Mouse (Mus musculus) MEL (cell line): ENCODE results near the gene Zfpm1. TPM values are rescaled to one million over a fixed set of nuclear protein-coding genes. Genes with fewer than 3 reads are reported as not detected.

Experiments
- DNase-seq: peaks from one replicate; pipeline ENCODE4 v3.0.0; 2011; ENCODE audit warnings: low read depth, low spot score
- H3K27ac ChIP-seq: 2 replicates; pipeline ENCODE4 v1.5.1; 2012; ENCODE audit warnings: low read depth, mild to moderate bottlenecking, control low read depth, low read length, moderate library complexity; ENCODE audit not compliant: control insufficient read depth
- H3K27me3 ChIP-seq, 2 experiments: fragments of 150-350 bp in 1 of 2; sonication (generic) in 1 of 2; 2 replicates each; pipeline ENCODE4 v1.6.1; 2012; ENCODE audit warnings: low read length in 2 of 2, mild to moderate bottlenecking in 2 of 2, improper control_type of control experiment in 1 of 2, moderate library complexity in 1 of 2; ENCODE audit not compliant: insufficient read depth in 2 of 2, control insufficient read depth in 1 of 2
- H3K36me3 ChIP-seq, 2 experiments: 2 replicates each; pipeline ENCODE4 v1.6.1; 2012 to 2014; ENCODE audit warnings: low read length in 2 of 2, improper control_type of control experiment in 1 of 2, inconsistent platforms in 1 of 2, mild to moderate bottlenecking in 1 of 2; ENCODE audit not compliant: insufficient read depth in 2 of 2, control insufficient read depth in 1 of 2
- H3K4me1 ChIP-seq, 2 experiments: fragments of 150-350 bp in 1 of 2; sonication (generic) in 1 of 2; 2 replicates each; pipeline ENCODE4 v1.6.1; 2012; ENCODE audit warnings: low read length in 2 of 2, improper control_type of control experiment in 1 of 2, mild to moderate bottlenecking in 1 of 2; ENCODE audit not compliant: insufficient read depth in 2 of 2, control insufficient read depth in 1 of 2
- H3K4me3 ChIP-seq, 2 experiments: fragments of 150-350 bp in 1 of 2; sonication (generic) in 1 of 2; 2 replicates each; pipeline ENCODE4 v1.5.1; 2012; ENCODE audit warnings: low read depth in 2 of 2, low read length in 2 of 2, mild to moderate bottlenecking in 2 of 2, moderate library complexity in 2 of 2, control low read depth in 1 of 2, improper control_type of control experiment in 1 of 2; ENCODE audit not compliant: control insufficient read depth in 1 of 2, insufficient read depth in 1 of 2
- H3K79me2 ChIP-seq: 2 replicates; pipeline ENCODE4 v1.6.1; 2012; ENCODE audit warnings: mild to moderate bottlenecking, low read length, moderate library complexity; ENCODE audit not compliant: control insufficient read depth, poor library complexity, insufficient read depth
- H3K9ac ChIP-seq: 2 replicates; pipeline ENCODE4 v1.6.1; 2012; ENCODE audit warnings: low read depth, mild to moderate bottlenecking, control low read depth, low read length, moderate library complexity; ENCODE audit not compliant: control insufficient read depth, poor library complexity, severe bottlenecking
- H3K9me3 ChIP-seq: fragments of 150-350 bp; sonication (generic); replicated peaks from 2 replicates; pipeline ENCODE4 v1.6.1; 2012; ENCODE audit warnings: mild to moderate bottlenecking, low read length, improper control_type of control experiment, moderate library complexity; ENCODE audit not compliant: insufficient read depth
- BHLHE40 ChIP-seq: IDR thresholded peaks from 2 replicates; pipeline ENCODE4 v1.6.1; 2012; ENCODE audit warnings: low read depth, mild to moderate bottlenecking, inconsistent platforms, low read length, improper control_type of control experiment, borderline replicate concordance
- CHD1 ChIP-seq: IDR thresholded peaks from 2 replicates; pipeline ENCODE4 v1.6.1; 2012; ENCODE audit warnings: low read depth, mild to moderate bottlenecking, inconsistent platforms, low read length, improper control_type of control experiment
- CHD2 ChIP-seq: IDR thresholded peaks from 2 replicates; pipeline ENCODE4 v1.6.1; 2011; ENCODE audit warnings: low read length, improper control_type of control experiment
- EP300 ChIP-seq, 2 experiments: IDR thresholded peaks; 2 replicates each; pipeline ENCODE4 v1.6.1; 2011; ENCODE audit warnings: improper control_type of control experiment in 2 of 2, low read length in 2 of 2, low read depth in 1 of 2, mild to moderate bottlenecking in 1 of 2
- ETS1 ChIP-seq: IDR thresholded peaks from 2 replicates; pipeline ENCODE4 v1.6.1; 2012; ENCODE audit warnings: low read depth, mild to moderate bottlenecking, inconsistent platforms, low read length, improper control_type of control experiment, moderate library complexity
- GATA1 ChIP-seq: IDR thresholded peaks from 2 replicates; pipeline ENCODE4 v1.6.1; 2011; ENCODE audit warnings: low read depth, low read length, improper control_type of control experiment
- KAT2A ChIP-seq: conservative IDR thresholded peaks from 2 replicates; pipeline ENCODE4 v1.6.1; 2012; ENCODE audit warnings: low read depth, low read length, improper control_type of control experiment, inconsistent platforms
- MAZ ChIP-seq: IDR thresholded peaks from 2 replicates; pipeline ENCODE4 v1.6.1; 2012; ENCODE audit warnings: low read depth, mild to moderate bottlenecking, inconsistent platforms, low read length, improper control_type of control experiment
- MEF2A ChIP-seq: IDR thresholded peaks from 2 replicates; pipeline ENCODE4 v1.6.1; 2014; ENCODE audit warnings: low read depth, mild to moderate bottlenecking, inconsistent platforms, low read length, improper control_type of control experiment; ENCODE audit not compliant: poor library complexity, insufficient replicate concordance, severe bottlenecking; ENCODE audit errors: extremely low read depth
- MXI1 ChIP-seq: IDR thresholded peaks from 2 replicates; pipeline ENCODE4 v1.6.1; 2011; ENCODE audit warnings: mild to moderate bottlenecking, low read depth, low read length, improper control_type of control experiment
- NELFE ChIP-seq: IDR thresholded peaks from 2 replicates; pipeline ENCODE4 v1.6.1; 2011; ENCODE audit warnings: low read depth, low read length, improper control_type of control experiment
- NRF1 ChIP-seq: IDR thresholded peaks from 2 replicates; pipeline ENCODE4 v1.6.1; 2014; ENCODE audit warnings: low read depth, mild to moderate bottlenecking, inconsistent platforms, low read length, improper control_type of control experiment, moderate library complexity; ENCODE audit not compliant: poor library complexity, insufficient read depth, severe bottlenecking
- POLR2A ChIP-seq, 2 experiments: IDR thresholded peaks; 2 replicates each; pipeline ENCODE4 v1.6.1; 2011 to 2012; ENCODE audit warnings: low read length in 2 of 2, mild to moderate bottlenecking in 2 of 2, control low read depth in 1 of 2, improper control_type of control experiment in 1 of 2, low read depth in 1 of 2, moderate library complexity in 1 of 2; ENCODE audit not compliant: control insufficient read depth in 1 of 2, insufficient read depth in 1 of 2, poor library complexity in 1 of 2
- RCOR1 ChIP-seq: IDR thresholded peaks from 2 replicates; pipeline ENCODE4 v1.6.1; 2012; ENCODE audit warnings: low read depth, mild to moderate bottlenecking, inconsistent platforms, low read length, improper control_type of control experiment
- SIN3A ChIP-seq: IDR thresholded peaks from 2 replicates; pipeline ENCODE4 v1.6.1; 2012; ENCODE audit warnings: low read length, improper control_type of control experiment, inconsistent platforms
- SMC3 ChIP-seq: IDR thresholded peaks from 2 replicates; pipeline ENCODE4 v1.6.1; 2011; ENCODE audit warnings: low read depth, low read length, improper control_type of control experiment
- TAL1 ChIP-seq: IDR thresholded peaks from 2 replicates; pipeline ENCODE4 v1.6.1; 2012; ENCODE audit warnings: mild to moderate bottlenecking, inconsistent platforms, low read length, moderate library complexity, mixed read lengths
- TBP ChIP-seq: IDR thresholded peaks from 2 replicates; pipeline ENCODE4 v1.8.0; 2011; ENCODE audit warnings: low read depth, low read length, improper control_type of control experiment
- TCF12 ChIP-seq: IDR thresholded peaks from 2 replicates; pipeline ENCODE4 v1.6.1; 2014; ENCODE audit warnings: low read depth, mild to moderate bottlenecking, inconsistent platforms, low read length, improper control_type of control experiment, moderate library complexity
- UBTF ChIP-seq: IDR thresholded peaks from 2 replicates; pipeline ENCODE4 v1.6.1; 2012; ENCODE audit warnings: low read depth, mild to moderate bottlenecking, inconsistent platforms, low read length, improper control_type of control experiment, moderate library complexity, borderline replicate concordance; ENCODE audit not compliant: insufficient read depth
- USF1 ChIP-seq: IDR thresholded peaks from 2 replicates; pipeline ENCODE4 v1.6.1; 2014; ENCODE audit warnings: low read depth, mild to moderate bottlenecking, inconsistent platforms, low read length, improper control_type of control experiment, moderate library complexity
- polyA plus RNA-seq, 2 experiments: library from polyadenylated mRNA; stranded (reverse) in 1 of 2; unstranded in 1 of 2; fragments of >175 nt in 1 of 2; fragments of >200 nt in 1 of 2; gene quantifications; 2 replicates each; pipeline versions ENCODE4 v1.2.1 to v1.2.4; 2012; ENCODE audit warnings: low replicate concordance in 2 of 2, low read depth in 1 of 2; ENCODE audit not compliant: insufficient read length in 2 of 2, insufficient read depth in 1 of 2, missing spikeins in 1 of 2
- total RNA-seq: library from RNA; depleted of rRNA; stranded (reverse); fragments of 300-350 nt; gene quantifications from 2 replicates; pipeline ENCODE4 v1.2.3, GENCODE M21; 2012

Gene Zfpm1
- total and polyA plus RNA-seq, 3 experiments, result 133 to 343 (median 260) TPM

DNA sequence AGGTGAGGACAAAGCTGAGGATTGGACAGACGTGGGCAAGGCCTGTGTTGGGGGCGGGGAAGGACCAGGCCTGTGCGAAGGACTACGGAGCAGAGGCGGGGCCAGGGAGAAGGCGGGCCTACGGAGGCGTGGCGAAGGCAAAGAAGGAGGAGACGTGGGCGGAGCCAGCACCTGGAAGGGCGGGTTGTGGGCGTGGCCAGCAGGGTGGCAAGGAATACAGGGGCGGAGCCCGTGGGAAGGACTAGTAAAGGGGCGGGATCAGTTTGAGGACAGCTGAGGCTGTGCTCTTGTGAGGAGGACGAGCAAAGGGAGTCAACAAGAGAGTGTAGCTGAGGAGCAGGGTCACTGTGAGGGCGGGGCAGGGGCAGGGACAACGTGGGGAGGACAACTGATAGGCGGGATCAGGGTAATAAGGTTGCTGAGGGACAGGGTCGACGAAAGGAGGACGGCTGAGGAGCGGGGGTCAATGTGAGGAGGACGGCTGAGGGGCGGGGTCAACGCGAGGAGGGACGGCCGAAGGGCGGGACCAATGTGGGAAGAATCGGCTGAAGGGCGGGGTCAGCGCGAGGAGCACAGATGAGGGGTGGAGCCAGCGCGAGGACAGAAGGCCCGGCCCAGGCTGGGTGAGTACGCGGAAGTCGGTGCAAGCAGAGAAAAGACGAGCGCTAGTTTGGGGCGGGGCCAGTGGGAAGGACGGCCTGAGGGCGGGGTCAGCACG is 465 bp upstream of the Zfpm1 start (continued):
- no peak for TF ChIP-seq TAL1
- TF ChIP-seq MXI1, result 0 out of 2 replicates have a peak, but pooled peaks have one; percentile 50
- no peak for TF ChIP-seq GATA1
- no peak for TF ChIP-seq MAZ
- TF ChIP-seq, all 39 proteins: peak for 8

GRCm38 (mm10) chr8:122282501-122283355 is 787 bp downstream of the Zfpm1 start:
- H3K27ac ChIP-seq, result peak overlapping the region; percentile 91

DNA sequence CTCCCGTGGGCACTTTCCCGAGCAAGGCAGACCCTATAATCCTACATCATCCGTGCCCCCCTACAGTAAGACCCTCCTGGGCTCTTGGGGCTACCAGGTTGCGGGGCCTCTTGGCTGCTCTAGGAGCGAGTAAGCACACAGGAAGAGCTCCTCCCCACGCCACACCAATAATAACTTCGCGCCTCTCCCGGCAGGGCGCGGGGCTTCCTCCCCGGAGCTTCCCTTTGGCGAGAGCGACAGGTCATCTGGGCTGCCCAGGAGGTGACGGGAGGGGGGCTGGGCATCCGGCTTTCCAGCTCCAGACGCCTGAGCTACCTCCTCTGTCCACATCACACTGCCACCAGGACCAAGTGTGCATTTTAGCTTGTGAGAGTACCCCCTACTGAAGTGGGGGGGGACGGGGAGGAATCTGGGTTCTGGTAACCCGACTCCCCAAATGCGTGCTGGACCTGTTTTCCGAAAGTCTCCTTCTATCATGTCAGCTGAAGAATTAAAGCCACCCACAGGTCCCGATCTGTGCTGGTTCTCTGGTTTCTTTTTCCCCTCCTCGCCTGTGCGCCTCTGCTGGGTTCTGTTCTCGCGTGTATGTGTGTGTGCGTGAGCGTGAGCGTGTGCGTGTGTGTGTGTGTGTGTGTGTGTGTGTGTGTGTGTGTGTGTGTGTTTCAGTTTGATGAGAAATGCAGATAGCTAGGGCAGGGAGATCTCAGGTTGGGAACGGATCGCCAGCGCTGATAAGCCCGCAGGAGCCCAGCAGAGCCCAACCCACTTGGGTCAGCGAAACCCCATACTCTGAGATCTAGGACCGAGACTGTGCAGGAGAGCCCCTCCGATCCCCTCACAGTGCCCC is 1.6 kb downstream of the Zfpm1 start:
- peaks cover 14 to 44% of the 10 kb centered on the region in 2 experiments; a peak in 3 of 4 replicates for H3K4me1 ChIP-seq
- peak overlapping the region; percentile 92 for H3K9ac ChIP-seq
- H3K79me2 ChIP-seq, result peaks cover 69% of the 10 kb centered on the region
- no peaks in the 10 kb centered on the region for H3K27me3 ChIP-seq
- peaks cover 0 to 39% of the 10 kb centered on the region in 2 experiments; a peak in 3 of 4 replicates for H3K36me3 ChIP-seq
- H3K9me3 ChIP-seq, result no peaks in the 10 kb centered on the region
- peak overlapping the region; percentile 91 for H3K27ac ChIP-seq
- DNase-seq, result peak; percentile 76
- 0 out of 4 replicates have a peak, but pooled peaks of 1 of the 2 experiments have one; percentile 13 for TF ChIP-seq EP300 (IDR thresholded peaks at IDR 0.05; ENCODE audit: low read depth in 1 of 2, low read length in 2 of 2)
- TF ChIP-seq TCF12, result peak; percentile 34; the same call in 1 of the 2 replicates
- TF ChIP-seq TBP, result peak; percentile 5
- no peak for TF ChIP-seq RCOR1
- peak in 1 of 2 experiments; percentile 32; a peak in 1 of 4 replicates for TF ChIP-seq POLR2A (IDR thresholded peaks at IDR 0.05; ENCODE audit: control insufficient read depth in 1 of 2, insufficient read depth in 1 of 2, low read depth in 1 of 2, low read length in 2 of 2, poor library complexity in 1 of 2)
- peak; percentile 92; the same call in 1 of the 2 replicates for TF ChIP-seq CHD1
- TF ChIP-seq ETS1, result peak; percentile 5; the same call in 1 of the 2 replicates
- TF ChIP-seq GATA1, result peak; percentile 62; the same call in 1 of the 2 replicates
- no peak for TF ChIP-seq USF1
- TF ChIP-seq NELFE, result peak; percentile 48
- 0 out of 2 replicates have a peak, but pooled peaks have one; percentile 4 for TF ChIP-seq BHLHE40
- no peak for TF ChIP-seq KAT2A
- H3K4me3 ChIP-seq, result peak overlapping the region; percentile 75 to 87

More at GRCm38 (mm10) chr8:122282501-122283355, 787 bp downstream of the Zfpm1 start:
- peak overlapping the region; percentile 75 to 87 for H3K4me3 ChIP-seq
- H3K79me2 ChIP-seq, result peaks cover 60% of the 10 kb centered on the region
- peak; percentile 66 for DNase-seq
- H3K9ac ChIP-seq, result peak overlapping the region; percentile 92
- H3K9me3 ChIP-seq, result no peaks in the 10 kb centered on the region
- peaks cover 14 to 35% of the 10 kb centered on the region in 2 experiments; a peak in 3 of 4 replicates for H3K4me1 ChIP-seq
- TF ChIP-seq CHD1, result peak; percentile 72
- TF ChIP-seq TBP, result 0 out of 2 replicates have a peak, but pooled peaks have one; percentile 11
- peak in 1 of 2 experiments; percentile 52; a peak in 2 of 4 replicates for TF ChIP-seq EP300 (IDR thresholded peaks at IDR 0.05; ENCODE audit: low read depth in 1 of 2, low read length in 2 of 2)
- no peak for TF ChIP-seq MEF2A
- peak in 1 of 2 experiments; percentile 5; a peak in 1 of 4 replicates for TF ChIP-seq POLR2A (IDR thresholded peaks at IDR 0.05; ENCODE audit: control insufficient read depth in 1 of 2, insufficient read depth in 1 of 2, low read depth in 1 of 2, low read length in 2 of 2, poor library complexity in 1 of 2)
- TF ChIP-seq SMC3, result peak; percentile 12; the same call in 1 of the 2 replicates
- peak; percentile 48; the same call in 1 of the 2 replicates for TF ChIP-seq UBTF
- TF ChIP-seq SIN3A, result peak; percentile 39
- no peak for TF ChIP-seq CHD2
- TF ChIP-seq ETS1, result 0 out of 2 replicates have a peak, but pooled peaks have one; percentile 20
- TF ChIP-seq NRF1, result no peak
- peak; percentile 81 for TF ChIP-seq GATA1
- peak; percentile 30 for TF ChIP-seq TCF12
- TF ChIP-seq RCOR1, result peak; percentile 27; the same call in 1 of the 2 replicates
- H3K36me3 ChIP-seq, result peaks cover 0 to 30% of the 10 kb centered on the region in 2 experiments; a peak in 3 of 4 replicates
- no peaks in the 10 kb centered on the region for H3K27me3 ChIP-seq
